Mouse (Mus musculus): Measurements from ENCODE around the gene Mdk. TPM values are rescaled to one million over a fixed set of nuclear protein-coding genes. Genes with fewer than 3 reads are reported as not detected.

Mdk gene
- polyA plus RNA-seq, 1 experiment from 2014 or later, result 1,095 TPM

- ATAC-seq (replicated peaks; ENCODE audit: low FRiP score), result peak; percentile 66
- Histone ChIP-seq H3K4me3 (ENCODE audit: low read depth, low read length) (no peak overlapping the region), H3K27me3 (ENCODE audit: control insufficient read depth, insufficient read depth, low read length) (no peaks in the 10 kb centered on the region), H3K4me1 (replicated peaks; ENCODE audit: control insufficient read depth, insufficient read depth, low read length) (peaks cover 10% of the 10 kb centered on the region; the same call in 1 of the 2 replicates), H3K27ac (ENCODE audit: low read depth, low read length) (no peak overlapping the region), H3K4me2 (ENCODE audit: low read depth, low read length, severe bottlenecking) (no peak overlapping the region), H3K9ac (ENCODE audit: low read length) (no peak overlapping the region), H3K36me3 (ENCODE audit: control insufficient read depth, insufficient read depth, low read length) (no peaks in the 10 kb centered on the region), H3K9me3 (ENCODE audit: control insufficient read depth, low read length) (no peaks in the 10 kb centered on the region)
- DNase-seq (ENCODE audit: low spot score), result peak; percentile 91
- 49% methylated on average over 13 of the region's 13 CpGs for WGBS
These were observed 12.3 kb upstream of the Mdk start for GRCm38 (mm10) chr2:91944170-91944950.

- no peak overlapping the region for H3K9ac ChIP-seq (ENCODE audit: low read length)
- H3K36me3 ChIP-seq (ENCODE audit: control insufficient read depth, insufficient read depth, low read length), result no peaks in the 10 kb centered on the region
- H3K9me3 ChIP-seq (ENCODE audit: control insufficient read depth, low read length), result no peaks in the 10 kb centered on the region
- H3K4me1 ChIP-seq (replicated peaks; ENCODE audit: control insufficient read depth, insufficient read depth, low read length), result 0 out of 2 replicates have a peak, but pooled peaks cover 3% of the 10 kb centered on the region
- no peak overlapping the region for H3K4me3 ChIP-seq (ENCODE audit: low read depth, low read length)
- no peak for ATAC-seq (replicated peaks; ENCODE audit: low FRiP score)
- H3K27ac ChIP-seq (ENCODE audit: low read depth, low read length), result no peak overlapping the region
- H3K4me2 ChIP-seq (ENCODE audit: low read depth, low read length, severe bottlenecking), result no peak overlapping the region
- DNase-seq (ENCODE audit: low spot score), result no peak
- 72% methylated on average over 6 of the region's 6 CpGs for WGBS
- H3K27me3 ChIP-seq (ENCODE audit: control insufficient read depth, insufficient read depth, low read length), result no peaks in the 10 kb centered on the region
These were observed 10.3 kb upstream of the Mdk start for GRCm38 (mm10) chr2:91942356-91942755.

GRCm38 (mm10) chr2:91939303-91939935 lies 7.3 kb upstream of the Mdk start:
- no peak overlapping the region for H3K4me3 ChIP-seq (ENCODE audit: low read depth, low read length)
- no peaks in the 10 kb centered on the region for H3K27me3 ChIP-seq (ENCODE audit: control insufficient read depth, insufficient read depth, low read length)
- H3K4me1 ChIP-seq (replicated peaks; ENCODE audit: control insufficient read depth, insufficient read depth, low read length), result 0 out of 2 replicates have a peak, but pooled peaks cover 2% of the 10 kb centered on the region
- no peak overlapping the region for H3K9ac ChIP-seq (ENCODE audit: low read length)
- H3K4me2 ChIP-seq (ENCODE audit: low read depth, low read length, severe bottlenecking), result no peak overlapping the region
- WGBS, result 85% methylated on average over 15 of the region's 15 CpGs
- no peaks in the 10 kb centered on the region for H3K9me3 ChIP-seq (ENCODE audit: control insufficient read depth, low read length)
- ATAC-seq (replicated peaks; ENCODE audit: low FRiP score), result no peak
- peak; percentile 48 for DNase-seq (ENCODE audit: low spot score)
- no peak overlapping the region for H3K27ac ChIP-seq (ENCODE audit: low read depth, low read length)
- H3K36me3 ChIP-seq (ENCODE audit: control insufficient read depth, insufficient read depth, low read length), result no peaks in the 10 kb centered on the region

- Histone ChIP-seq H3K27ac (ENCODE audit: low read depth, low read length) (no peak overlapping the region), H3K36me3 (ENCODE audit: control insufficient read depth, insufficient read depth, low read length) (no peaks in the 10 kb centered on the region), H3K9ac (ENCODE audit: low read length) (no peak overlapping the region), H3K4me3 (ENCODE audit: low read depth, low read length) (no peak overlapping the region), H3K9me3 (ENCODE audit: control insufficient read depth, low read length) (no peaks in the 10 kb centered on the region), H3K4me2 (ENCODE audit: low read depth, low read length, severe bottlenecking) (no peak overlapping the region), H3K27me3 (ENCODE audit: control insufficient read depth, insufficient read depth, low read length) (no peaks in the 10 kb centered on the region), H3K4me1 (replicated peaks; ENCODE audit: control insufficient read depth, insufficient read depth, low read length) (peaks cover 15% of the 10 kb centered on the region)
- WGBS, result 91% methylated on average over 7 of the region's 7 CpGs
- ATAC-seq (replicated peaks; ENCODE audit: low FRiP score) (no peak), DNase-seq (ENCODE audit: low spot score) (no peak)
These were observed 4.1 kb upstream of the Mdk start for GRCm38 (mm10) chr2:91936154-91936553.

DNA sequence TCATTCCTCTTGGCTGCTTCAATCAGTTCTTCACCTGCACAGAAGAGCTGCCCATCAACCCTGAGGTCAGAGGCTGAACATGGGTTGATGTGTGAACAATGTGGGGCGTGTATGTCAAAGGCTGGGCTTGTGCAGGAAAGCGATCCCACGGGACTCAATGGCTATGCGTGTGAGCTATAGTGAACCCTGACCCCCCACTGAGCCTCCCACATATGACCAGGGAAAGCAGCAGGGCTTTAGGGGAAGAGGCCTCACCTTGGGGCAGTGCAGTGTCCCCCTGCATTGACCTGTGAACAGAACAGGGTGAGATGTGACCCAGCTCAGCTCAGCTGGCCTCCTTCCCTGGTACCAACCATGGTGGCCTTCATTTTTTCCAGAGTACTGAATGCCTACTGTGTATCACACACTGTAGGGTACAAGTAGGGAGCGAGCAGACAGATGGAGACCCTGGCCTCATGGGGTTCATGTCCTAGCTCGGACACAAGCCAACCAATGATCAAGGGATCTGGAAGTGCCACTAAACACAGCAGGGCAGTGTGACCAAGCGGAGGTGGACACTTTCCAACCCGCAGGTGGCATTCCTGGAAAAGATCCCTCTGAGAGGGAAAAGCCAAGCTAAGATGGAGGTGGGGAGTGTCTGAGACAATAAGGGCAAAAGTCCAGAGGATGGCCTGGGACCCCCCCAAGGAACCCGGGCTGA lies 2.9 kb upstream of the Mdk start:
- Histone ChIP-seq H3K4me1 (replicated peaks; ENCODE audit: control insufficient read depth, insufficient read depth, low read length) (peaks cover 15% of the 10 kb centered on the region), H3K27ac (ENCODE audit: low read depth, low read length) (no peak overlapping the region), H3K4me2 (ENCODE audit: low read depth, low read length, severe bottlenecking) (no peak overlapping the region), H3K9me3 (ENCODE audit: control insufficient read depth, low read length) (no peaks in the 10 kb centered on the region), H3K9ac (ENCODE audit: low read length) (no peak overlapping the region), H3K36me3 (ENCODE audit: control insufficient read depth, insufficient read depth, low read length) (no peaks in the 10 kb centered on the region), H3K4me3 (ENCODE audit: low read depth, low read length) (no peak overlapping the region), H3K27me3 (ENCODE audit: control insufficient read depth, insufficient read depth, low read length) (no peaks in the 10 kb centered on the region)
- no peak for DNase-seq (ENCODE audit: low spot score)
- no peak for ATAC-seq (replicated peaks; ENCODE audit: low FRiP score)
- WGBS, result 93% methylated on average over 9 of the region's 9 CpGs

GRCm38 (mm10) chr2:91934016-91934415 lies 1.9 kb upstream of the Mdk start:
- DNase-seq (ENCODE audit: low spot score), result no peak
- no peaks in the 10 kb centered on the region for H3K27me3 ChIP-seq (ENCODE audit: control insufficient read depth, insufficient read depth, low read length)
- H3K4me2 ChIP-seq (ENCODE audit: low read depth, low read length, severe bottlenecking), result no peak overlapping the region
- WGBS, result 76% methylated on average over 8 of the region's 8 CpGs
- H3K4me3 ChIP-seq (ENCODE audit: low read depth, low read length), result no peak overlapping the region
- ATAC-seq (replicated peaks; ENCODE audit: low FRiP score), result no peak
- H3K4me1 ChIP-seq (replicated peaks; ENCODE audit: control insufficient read depth, insufficient read depth, low read length), result peaks cover 19% of the 10 kb centered on the region
- no peak overlapping the region for H3K9ac ChIP-seq (ENCODE audit: low read length)
- no peaks in the 10 kb centered on the region for H3K36me3 ChIP-seq (ENCODE audit: control insufficient read depth, insufficient read depth, low read length)
- no peaks in the 10 kb centered on the region for H3K9me3 ChIP-seq (ENCODE audit: control insufficient read depth, low read length)
- H3K27ac ChIP-seq (ENCODE audit: low read depth, low read length), result no peak overlapping the region

DNA sequence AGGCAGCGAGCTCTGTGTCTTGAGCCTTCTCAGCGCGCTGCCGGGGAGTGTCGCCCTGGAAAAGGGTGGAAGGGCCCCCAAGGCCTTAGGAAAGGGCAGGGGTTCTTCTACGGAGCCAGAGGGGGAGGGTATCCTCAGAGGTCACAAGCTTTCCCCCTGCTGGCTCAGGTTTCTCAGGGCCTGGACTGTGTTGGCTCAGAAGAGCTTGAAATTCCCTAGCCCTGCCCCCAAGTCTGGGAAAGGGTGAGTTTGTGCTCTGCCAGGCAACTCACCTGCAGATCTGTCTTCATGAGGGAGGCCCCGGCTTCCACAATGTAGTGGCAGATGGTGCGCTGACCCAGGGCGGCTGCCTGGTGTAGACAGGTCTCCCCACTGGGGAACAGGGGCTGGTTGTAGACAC lies 1.4 kb upstream of the Mdk start:
- DNase-seq (ENCODE audit: low spot score), result no peak

GRCm38 (mm10) chr2:91932737-91933350 lies 747 bp upstream of the Mdk start:
- H3K4me2 ChIP-seq (ENCODE audit: low read depth, low read length, severe bottlenecking), result peak overlapping the region; percentile 89
- WGBS, result 9% methylated on average over 6 of the region's 6 CpGs
- no peaks in the 10 kb centered on the region for H3K27me3 ChIP-seq (ENCODE audit: control insufficient read depth, insufficient read depth, low read length)
- peak overlapping the region; percentile 97 for H3K27ac ChIP-seq (ENCODE audit: low read depth, low read length)
- no peaks in the 10 kb centered on the region for H3K9me3 ChIP-seq (ENCODE audit: control insufficient read depth, low read length)
- no peak overlapping the region; the same call in 1 of the 2 replicates for H3K4me3 ChIP-seq (ENCODE audit: low read depth, low read length)
- peaks cover 22% of the 10 kb centered on the region for H3K4me1 ChIP-seq (replicated peaks; ENCODE audit: control insufficient read depth, insufficient read depth, low read length)
- H3K9ac ChIP-seq (ENCODE audit: low read length), result peak overlapping the region; percentile 99
- ATAC-seq (replicated peaks; ENCODE audit: low FRiP score) (no peak), DNase-seq (ENCODE audit: low spot score) (peak; percentile 67)
- H3K36me3 ChIP-seq (ENCODE audit: control insufficient read depth, insufficient read depth, low read length), result no peaks in the 10 kb centered on the region

More for the DNA sequence above, 1.4 kb upstream of the Mdk start:
- Histone ChIP-seq H3K36me3 (ENCODE audit: control insufficient read depth, insufficient read depth, low read length) (no peaks in the 10 kb centered on the region), H3K4me3 (ENCODE audit: low read depth, low read length) (no peak overlapping the region), H3K9me3 (ENCODE audit: control insufficient read depth, low read length) (no peaks in the 10 kb centered on the region), H3K27ac (ENCODE audit: low read depth, low read length) (peak overlapping the region; percentile 97; the same call in 1 of the 2 replicates), H3K27me3 (ENCODE audit: control insufficient read depth, insufficient read depth, low read length) (no peaks in the 10 kb centered on the region), H3K9ac (ENCODE audit: low read length) (peak overlapping the region; percentile 99), H3K4me1 (replicated peaks; ENCODE audit: control insufficient read depth, insufficient read depth, low read length) (peaks cover 21% of the 10 kb centered on the region), H3K4me2 (ENCODE audit: low read depth, low read length, severe bottlenecking) (no peak overlapping the region)
- WGBS, result 18% methylated on average over 9 of the region's 9 CpGs
- no peak for ATAC-seq (replicated peaks; ENCODE audit: low FRiP score)
